Mouse (Mus musculus): Measurements from ENCODE around the gene Gm17622. TPM values are rescaled to one million over a fixed set of nuclear protein-coding genes. Genes with fewer than 3 reads are reported as not detected.

Gm17622 gene
- polyA plus RNA-seq, 1 experiment = not detected

DNA sequence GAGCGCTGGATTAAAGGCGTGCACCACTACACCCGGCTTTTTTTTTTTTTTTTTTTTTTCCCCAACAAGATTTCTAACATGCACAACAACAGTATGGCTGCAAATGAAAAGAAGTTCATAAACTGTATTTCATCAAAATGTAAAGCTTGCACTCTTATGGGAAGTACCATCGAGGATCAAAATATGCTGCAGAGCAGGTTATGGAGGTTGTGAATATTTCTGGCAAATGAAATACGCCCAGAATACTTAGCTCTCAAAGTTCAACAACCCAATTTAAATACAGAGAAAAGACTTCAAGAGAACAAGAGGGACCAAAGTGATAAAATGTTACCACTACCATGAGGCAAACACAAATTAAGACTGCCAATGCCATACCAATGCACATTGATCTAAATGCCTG lies 21.9 kb upstream of the Gm17622 start:
- H3K79me2 ChIP-seq (ENCODE audit: control insufficient read depth, insufficient read depth) = no peaks in the 10 kb centered on the region
- H3K27me3 ChIP-seq (ENCODE audit: control insufficient read depth, insufficient read depth, insufficient read length) = no peaks in the 10 kb centered on the region
- H3K4me3 ChIP-seq (ENCODE audit: insufficient read depth, poor library complexity, severe bottlenecking) = no peak overlapping the region
- no peak overlapping the region for H3ac ChIP-seq (ENCODE audit: control insufficient read depth, insufficient read length, low read depth)
- TF ChIP-seq CEBPB (IDR thresholded peaks at IDR 0.05; ENCODE audit: low read depth) (no peak), MAX (IDR thresholded peaks at IDR 0.05) (no peak), FOSL1 (IDR thresholded peaks at IDR 0.05; ENCODE audit: insufficient read depth, low read length, poor library complexity, severe bottlenecking) (no peak)
- no peaks in the 10 kb centered on the region for H3K36me3 ChIP-seq (ENCODE audit: control insufficient read depth, insufficient read depth)
- no peaks in the 10 kb centered on the region for H3K79me3 ChIP-seq (ENCODE audit: low read depth)

DNA sequence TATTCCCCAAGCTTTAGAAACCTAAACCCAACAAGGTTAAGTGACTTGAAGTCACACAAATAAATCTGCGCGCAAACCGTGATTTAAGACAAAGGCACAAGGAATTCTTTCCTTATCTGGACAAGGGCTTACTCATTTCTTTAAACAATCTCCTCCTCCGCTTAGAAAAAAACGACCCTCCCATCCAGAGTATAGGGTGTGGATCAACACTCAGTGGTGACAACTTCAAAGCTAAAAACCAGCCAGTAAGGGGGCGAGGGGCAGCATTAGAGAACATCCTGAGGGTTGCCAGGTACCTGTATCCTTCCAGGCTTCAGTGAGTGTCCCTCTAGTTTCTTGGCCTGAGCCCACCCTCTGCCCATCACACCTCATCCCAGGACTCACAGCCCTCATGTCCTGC lies 20.0 kb upstream of the Gm17622 start:
- Histone ChIP-seq H3K4me3 (ENCODE audit: insufficient read depth, poor library complexity, severe bottlenecking) (no peak overlapping the region), H3K79me2 (ENCODE audit: control insufficient read depth, insufficient read depth) (no peaks in the 10 kb centered on the region), H3K79me3 (ENCODE audit: low read depth) (no peaks in the 10 kb centered on the region), H3K36me3 (ENCODE audit: control insufficient read depth, insufficient read depth) (no peaks in the 10 kb centered on the region), H3ac (ENCODE audit: control insufficient read depth, insufficient read length, low read depth) (no peak overlapping the region), H3K27me3 (ENCODE audit: control insufficient read depth, insufficient read depth, insufficient read length) (no peaks in the 10 kb centered on the region)
- TF ChIP-seq MYOG (IDR thresholded peaks at IDR 0.05; ENCODE audit: control insufficient read depth, extremely low read depth, insufficient read length) = no peak
- no peak for TF ChIP-seq MYOD1 (IDR thresholded peaks at IDR 0.05; ENCODE audit: control insufficient read depth, insufficient read length, low read depth)
- no peak for TF ChIP-seq CTCF (IDR thresholded peaks at IDR 0.05; ENCODE audit: control insufficient read depth, insufficient read depth, insufficient read length)
- no peak for TF ChIP-seq CEBPB (IDR thresholded peaks at IDR 0.05; ENCODE audit: low read depth)
- no peak for TF ChIP-seq FOSL1 (IDR thresholded peaks at IDR 0.05; ENCODE audit: insufficient read depth, low read length, poor library complexity, severe bottlenecking)
- TF ChIP-seq MAX (IDR thresholded peaks at IDR 0.05) = no peak
- TF ChIP-seq USF1 (IDR thresholded peaks at IDR 0.05; ENCODE audit: low read depth) = no peak

DNA sequence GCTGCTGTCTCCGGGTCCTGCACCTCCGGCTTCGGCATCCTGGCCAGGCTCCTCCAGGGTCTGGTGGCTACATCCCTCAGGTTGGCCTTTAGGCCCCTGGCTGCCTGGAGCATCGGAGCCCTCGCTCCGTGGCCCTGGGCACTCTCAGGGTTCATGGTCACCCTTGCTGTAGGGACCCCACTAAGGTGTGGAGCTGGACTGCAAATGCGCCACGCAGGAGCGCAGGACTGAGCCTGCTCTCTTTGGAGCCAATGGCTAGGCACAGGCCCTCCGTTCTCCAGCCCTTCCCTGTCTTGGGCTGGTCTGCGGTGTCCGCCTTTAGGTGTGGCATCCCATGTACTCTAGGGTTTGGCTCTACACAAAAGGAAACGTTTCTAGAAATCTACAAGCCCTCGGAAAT lies 19.6 kb upstream of the Gm17622 start, which contains the start of gene Ankdd1b:
Ankdd1b (minus strand) TSS at position 242 of the 400 bp plus-strand sequence.
- no peak within 1 kb of the TSS for H3K4me3 ChIP-seq (ENCODE audit: insufficient read depth, poor library complexity, severe bottlenecking)
- H3K79me3 ChIP-seq (ENCODE audit: low read depth) = no peaks in the 10 kb centered on the region
- no peak within 1 kb of the TSS for H3ac ChIP-seq (ENCODE audit: control insufficient read depth, insufficient read length, low read depth)
- no peaks in the 10 kb centered on the region for H3K36me3 ChIP-seq (ENCODE audit: control insufficient read depth, insufficient read depth)
- TF ChIP-seq CTCF (IDR thresholded peaks at IDR 0.05; ENCODE audit: control insufficient read depth, insufficient read depth, insufficient read length) (no peak), USF1 (IDR thresholded peaks at IDR 0.05; ENCODE audit: low read depth) (no peak), MAX (IDR thresholded peaks at IDR 0.05) (no peak), CEBPB (IDR thresholded peaks at IDR 0.05; ENCODE audit: low read depth) (no peak), FOSL1 (IDR thresholded peaks at IDR 0.05; ENCODE audit: insufficient read depth, low read length, poor library complexity, severe bottlenecking) (no peak), MYOG (IDR thresholded peaks at IDR 0.05; ENCODE audit: control insufficient read depth, extremely low read depth, insufficient read length) (no peak), MYOD1 (IDR thresholded peaks at IDR 0.05; ENCODE audit: control insufficient read depth, insufficient read length, low read depth) (no peak)
- H3K79me2 ChIP-seq (ENCODE audit: control insufficient read depth, insufficient read depth) = no peaks in the 10 kb centered on the region
- H3K27me3 ChIP-seq (ENCODE audit: control insufficient read depth, insufficient read depth, insufficient read length) = no peaks in the 10 kb centered on the region

DNA sequence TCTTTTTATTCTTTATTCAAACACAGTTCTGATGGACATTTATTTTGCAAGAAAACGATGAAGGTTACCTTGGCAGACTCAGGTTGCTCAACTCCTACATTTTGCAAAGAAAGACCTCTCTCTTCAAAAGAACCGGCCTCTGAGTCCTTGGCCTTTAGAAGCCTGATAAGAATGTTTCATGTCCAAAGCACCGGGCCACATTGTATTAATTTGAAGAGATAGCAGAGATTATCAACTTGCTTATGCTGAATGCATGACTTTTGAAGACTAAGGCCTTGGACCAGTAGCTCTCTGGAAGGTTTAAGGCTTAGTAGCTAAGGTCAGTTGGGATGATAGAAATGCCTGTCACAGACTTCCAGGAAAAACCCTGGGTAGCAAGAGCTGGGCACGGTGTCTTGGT lies 13.3 kb upstream of the Gm17622 start:
- TF ChIP-seq CTCF (IDR thresholded peaks at IDR 0.05; ENCODE audit: control insufficient read depth, insufficient read depth, insufficient read length) (no peak), MYOD1 (IDR thresholded peaks at IDR 0.05; ENCODE audit: control insufficient read depth, insufficient read length, low read depth) (no peak), USF1 (IDR thresholded peaks at IDR 0.05; ENCODE audit: low read depth) (no peak), CEBPB (IDR thresholded peaks at IDR 0.05; ENCODE audit: low read depth) (no peak), MAX (IDR thresholded peaks at IDR 0.05) (no peak), MYOG (IDR thresholded peaks at IDR 0.05; ENCODE audit: control insufficient read depth, extremely low read depth, insufficient read length) (no peak), FOSL1 (IDR thresholded peaks at IDR 0.05; ENCODE audit: insufficient read depth, low read length, poor library complexity, severe bottlenecking) (no peak)
- no peaks in the 10 kb centered on the region for H3K79me2 ChIP-seq (ENCODE audit: control insufficient read depth, insufficient read depth)
- H3K79me3 ChIP-seq (ENCODE audit: low read depth) = no peaks in the 10 kb centered on the region
- H3K27me3 ChIP-seq (ENCODE audit: control insufficient read depth, insufficient read depth, insufficient read length) = no peaks in the 10 kb centered on the region
- H3K36me3 ChIP-seq (ENCODE audit: control insufficient read depth, insufficient read depth) = peaks cover 20% of the 10 kb centered on the region
- H3ac ChIP-seq (ENCODE audit: control insufficient read depth, insufficient read length, low read depth) = no peak overlapping the region
- no peak overlapping the region for H3K4me3 ChIP-seq (ENCODE audit: insufficient read depth, poor library complexity, severe bottlenecking)

GRCm38 (mm10) chr13:96478991-96479390 lies 11.5 kb upstream of the Gm17622 start:
- TF ChIP-seq MAX (IDR thresholded peaks at IDR 0.05) (no peak), MYOG (IDR thresholded peaks at IDR 0.05; ENCODE audit: control insufficient read depth, extremely low read depth, insufficient read length) (no peak), USF1 (IDR thresholded peaks at IDR 0.05; ENCODE audit: low read depth) (no peak), CEBPB (IDR thresholded peaks at IDR 0.05; ENCODE audit: low read depth) (no peak), MYOD1 (IDR thresholded peaks at IDR 0.05; ENCODE audit: control insufficient read depth, insufficient read length, low read depth) (no peak), FOSL1 (IDR thresholded peaks at IDR 0.05; ENCODE audit: insufficient read depth, low read length, poor library complexity, severe bottlenecking) (no peak), CTCF (IDR thresholded peaks at IDR 0.05; ENCODE audit: control insufficient read depth, insufficient read depth, insufficient read length) (no peak)
- Histone ChIP-seq H3ac (ENCODE audit: control insufficient read depth, insufficient read length, low read depth) (no peak overlapping the region), H3K36me3 (ENCODE audit: control insufficient read depth, insufficient read depth) (peaks cover 31% of the 10 kb centered on the region), H3K79me2 (ENCODE audit: control insufficient read depth, insufficient read depth) (no peaks in the 10 kb centered on the region), H3K27me3 (ENCODE audit: control insufficient read depth, insufficient read depth, insufficient read length) (no peaks in the 10 kb centered on the region), H3K4me3 (ENCODE audit: insufficient read depth, poor library complexity, severe bottlenecking) (no peak overlapping the region), H3K79me3 (ENCODE audit: low read depth) (no peaks in the 10 kb centered on the region)

GRCm38 (mm10) chr13:96487230-96487629 lies 3.3 kb upstream of the Gm17622 start:
- H3K79me3 ChIP-seq (ENCODE audit: low read depth) = no peaks in the 10 kb centered on the region
- H3K36me3 ChIP-seq (ENCODE audit: control insufficient read depth, insufficient read depth) = peaks cover 56% of the 10 kb centered on the region
- no peaks in the 10 kb centered on the region for H3K79me2 ChIP-seq (ENCODE audit: control insufficient read depth, insufficient read depth)
- H3ac ChIP-seq (ENCODE audit: control insufficient read depth, insufficient read length, low read depth) = no peak overlapping the region
- no peak overlapping the region for H3K4me3 ChIP-seq (ENCODE audit: insufficient read depth, poor library complexity, severe bottlenecking)
- no peaks in the 10 kb centered on the region for H3K27me3 ChIP-seq (ENCODE audit: control insufficient read depth, insufficient read depth, insufficient read length)
- TF ChIP-seq FOSL1 (IDR thresholded peaks at IDR 0.05; ENCODE audit: insufficient read depth, low read length, poor library complexity, severe bottlenecking) = no peak
- TF ChIP-seq MYOD1 (IDR thresholded peaks at IDR 0.05; ENCODE audit: control insufficient read depth, insufficient read length, low read depth) = peak; percentile 94
- no peak for TF ChIP-seq MYOG (IDR thresholded peaks at IDR 0.05; ENCODE audit: control insufficient read depth, extremely low read depth, insufficient read length)

All from C2C12 (cell line).